Mouse (Mus musculus) layer of hippocampus, adult 18-20 months (tissue): ENCODE measurements at regions not wholly inside any gene's neighbourhood (a gene's known extent, or its start where the extent isn't known, plus 50 kb on each side); places are given as distances from the start of the nearest gene placed in this dataset.
"Not testable (repeated sequence)": the region's sequence is repeated elsewhere in the genome, so short reads cannot be mapped to it uniquely, and the experiment has no call there.

Source experiments
- DNase-seq, 2 experiments: peaks; one replicate each; pipeline ENCODE4 v3.0.0; 2022; ENCODE audit warnings: low spot score in 2 of 2

GRCm38 (mm10) chr17:79547075-79547474, 64.6 kb upstream of the Rmdn2 start:
- DNase-seq, result no peak

DNA sequence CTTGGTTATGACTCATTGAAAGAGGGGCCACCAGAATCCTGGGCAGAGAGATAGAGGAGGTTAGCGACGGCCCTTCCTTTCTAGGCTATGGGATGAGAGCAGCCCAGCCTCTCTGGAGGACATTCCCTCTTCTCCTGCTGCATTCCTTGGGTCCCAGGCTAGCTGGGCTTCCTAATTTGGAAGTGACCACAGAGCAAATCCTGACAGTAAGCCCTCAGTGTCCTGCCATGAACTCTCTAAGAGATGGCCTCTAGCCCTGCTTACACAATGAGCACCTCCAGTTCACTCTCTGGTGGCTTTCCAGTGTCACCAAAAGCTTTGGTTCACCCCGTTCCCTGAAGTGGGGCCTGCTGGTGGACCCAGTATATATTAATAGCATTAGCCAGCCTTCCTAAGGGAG, 64.1 kb upstream of the Rmdn2 start:
- DNase-seq, result no peak

GRCm38 (mm10) chr17:79550409-79550808, 61.3 kb upstream of the Rmdn2 start:
- DNase-seq, result not testable (repeated sequence)

GRCm38 (mm10) chr17:79553850-79554249, 57.8 kb upstream of the Rmdn2 start:
- no peak for DNase-seq

- DNase-seq, result no peak
These were observed 56.1 kb upstream of the Rmdn2 start for GRCm38 (mm10) chr17:79555593-79555992.
